Mouse (Mus musculus) activated CD4-positive, CD25-positive, alpha-beta regulatory T cell, adult 9 weeks (primary cell): ENCODE results near the gene Far2. TPM values are rescaled to one million over a fixed set of nuclear protein-coding genes. Genes with fewer than 3 reads are reported as not detected.

Experiments
- polyA plus RNA-seq: library from polyadenylated mRNA; unstranded; fragments of 100-300 nt; shearing (Covaris generic); gene quantifications from one replicate; pipeline ENCODE4 v1.2.1, GENCODE M21; 2017

Gene Far2
- 2.1 TPM for polyA plus RNA-seq

GRCm38 (mm10) chr6:148046881-148047649, at the start of gene Far2:
Far2 (plus strand) TSS chr6:148047259.

GRCm38 (mm10) chr6:148211897-148212680, 165.0 kb downstream of the Far2 start, which contains the start of gene Ergic2:
Ergic2 (minus strand) TSS chr6:148212374.

Other genes with a start within 250 kb of the Far2 start
- gene Ergic2, start 165.1 kb downstream of the Far2 start, polyA plus RNA-seq = 156 TPM